Mouse (Mus musculus) intestine, embryonic 15.5 days (tissue): ENCODE data around the gene Krtap15. TPM values are rescaled to one million over a fixed set of nuclear protein-coding genes. Genes with fewer than 3 reads are reported as not detected.

Experiments
- ATAC-seq: fragments of 200-750 bp; cut with Nextera tagmentation; 2 replicates; pipeline ENCODE4 v1.8.0; 2017; ENCODE audit warnings: moderate TSS enrichment, moderate library complexity
- H3K27ac ChIP-seq: fragments of 300-500 bp; sonication (generic); 2 replicates; pipeline ENCODE4 v1.5.1; 2015; ENCODE audit warnings: mild to moderate bottlenecking, inconsistent platforms
- H3K27me3 ChIP-seq: fragments of 300-500 bp; sonication (generic); replicated peaks from 2 replicates; pipeline ENCODE4 v1.6.1; 2015; ENCODE audit warnings: inconsistent platforms
- H3K36me3 ChIP-seq: fragments of 300-500 bp; sonication (generic); 2 replicates; pipeline ENCODE4 v1.6.1; 2015; ENCODE audit warnings: inconsistent platforms
- H3K4me1 ChIP-seq: fragments of 300-500 bp; sonication (generic); replicated peaks from 2 replicates; pipeline ENCODE4 v1.6.1; 2015; ENCODE audit warnings: inconsistent platforms
- H3K4me2 ChIP-seq: fragments of 300-500 bp; sonication (generic); replicated peaks from 2 replicates; pipeline ENCODE4 v1.6.1; 2015; ENCODE audit warnings: mild to moderate bottlenecking, inconsistent platforms
- H3K4me3 ChIP-seq: fragments of 300-500 bp; sonication (generic); replicated peaks from 2 replicates; pipeline ENCODE4 v1.5.1; 2015; ENCODE audit warnings: inconsistent platforms
- H3K9ac ChIP-seq: fragments of 300-500 bp; sonication (generic); 2 replicates; pipeline ENCODE4 v1.6.1; 2015; ENCODE audit warnings: inconsistent platforms
- H3K9me3 ChIP-seq: fragments of 300-500 bp; sonication (generic); 2 replicates; pipeline ENCODE4 v1.6.1; 2016; ENCODE audit warnings: inconsistent platforms
- WGBS: fragments of 180-500 bp; shearing (Covaris S2); methylation state at CpG from one replicate; pipeline ENCODE4 v1.1.7; 2015; 5-methylcytosine and 5-hydroxymethylcytosine counted together
- polyA plus RNA-seq: library from polyadenylated mRNA; unstranded; fragments of >200 nt; fragmentation: Nextera tagmentation; extraction: Ambion mirVana; gene quantifications from 2 replicates; pipeline ENCODE4 v1.2.1, GENCODE M21; 2015

Krtap15 gene
- polyA plus RNA-seq: not detected in 2 replicates

GRCm38 (mm10) chr16:88820066-88820465, at the start of gene Krtap15:
Krtap15 (plus strand) TSS chr16:88820215.
- H3K4me3 ChIP-seq: no peak within 1 kb of the TSS
- no peaks in the 10 kb centered on the region for H3K27me3 ChIP-seq
- H3K4me1 ChIP-seq: no peaks in the 10 kb centered on the region
- no peaks in the 10 kb centered on the region for H3K36me3 ChIP-seq
- no peak within 1 kb of the TSS for H3K9ac ChIP-seq
- no peak within 1 kb of the TSS for H3K27ac ChIP-seq
- 86% methylated on average over 3 of the region's 3 CpGs for WGBS
- no peaks in the 10 kb centered on the region for H3K9me3 ChIP-seq
- no peak within 1 kb of the TSS for H3K4me2 ChIP-seq
- ATAC-seq: no peak

GRCm38 (mm10) chr16:88774106-88774505, 45.9 kb upstream of the Krtap15 start, which contains the start of gene 2310057N15Rik:
2310057N15Rik (minus strand) TSS chr16:88774206.
- no peaks in the 10 kb centered on the region for H3K36me3 ChIP-seq
- H3K4me3 ChIP-seq: no peak within 1 kb of the TSS
- ATAC-seq: no peak
- no peaks in the 10 kb centered on the region for H3K9me3 ChIP-seq
- no peak within 1 kb of the TSS for H3K4me2 ChIP-seq
- WGBS: 84% methylated on average over 2 of the region's 2 CpGs
- H3K4me1 ChIP-seq: no peaks in the 10 kb centered on the region
- no peaks in the 10 kb centered on the region for H3K27me3 ChIP-seq
- H3K27ac ChIP-seq: no peak within 1 kb of the TSS
- H3K9ac ChIP-seq: no peak within 1 kb of the TSS

GRCm38 (mm10) chr16:88777596-88777995, 42.4 kb upstream of the Krtap15 start, which contains the start of gene Gm5965:
Gm5965 (plus strand) TSS chr16:88777896.
- H3K36me3 ChIP-seq: no peaks in the 10 kb centered on the region
- H3K4me3 ChIP-seq: no peak within 1 kb of the TSS
- H3K27me3 ChIP-seq: no peaks in the 10 kb centered on the region
- no peak within 1 kb of the TSS for H3K4me2 ChIP-seq
- no peaks in the 10 kb centered on the region for H3K4me1 ChIP-seq
- no peak within 1 kb of the TSS for H3K9ac ChIP-seq
- no peaks in the 10 kb centered on the region for H3K9me3 ChIP-seq
- WGBS: 88% methylated on average over 5 of the region's 6 CpGs
- no peak within 1 kb of the TSS for H3K27ac ChIP-seq
- ATAC-seq: no peak

- Histone ChIP-seq H3K4me3 (no peak overlapping the region), H3K4me2 (no peak overlapping the region), H3K36me3 (no peaks in the 10 kb centered on the region), H3K4me1 (no peaks in the 10 kb centered on the region), H3K9me3 (no peaks in the 10 kb centered on the region), H3K9ac (no peak overlapping the region), H3K27ac (no peak overlapping the region), H3K27me3 (no peaks in the 10 kb centered on the region)
- 78% methylated on average over 2 of the region's 2 CpGs for WGBS
- no peak for ATAC-seq
These were observed 33.2 kb upstream of the Krtap15 start for GRCm38 (mm10) chr16:88786786-88787185.

GRCm38 (mm10) chr16:88811827-88812226, 8.2 kb upstream of the Krtap15 start, which contains the start of gene Gm20741:
Gm20741 (minus strand) TSS chr16:88812220.
- no peaks in the 10 kb centered on the region for H3K4me1 ChIP-seq
- no peak within 1 kb of the TSS for H3K9ac ChIP-seq
- H3K36me3 ChIP-seq: no peaks in the 10 kb centered on the region
- H3K27ac ChIP-seq: no peak within 1 kb of the TSS
- H3K4me3 ChIP-seq: no peak within 1 kb of the TSS
- 82% methylated on average over 2 of the region's 2 CpGs for WGBS
- no peaks in the 10 kb centered on the region for H3K9me3 ChIP-seq
- no peak within 1 kb of the TSS for H3K4me2 ChIP-seq
- H3K27me3 ChIP-seq: no peaks in the 10 kb centered on the region
- ATAC-seq: no peak

- Histone ChIP-seq H3K9me3 (no peaks in the 10 kb centered on the region), H3K36me3 (no peaks in the 10 kb centered on the region), H3K4me1 (no peaks in the 10 kb centered on the region), H3K4me2 (no peak overlapping the region), H3K27ac (no peak overlapping the region), H3K9ac (no peak overlapping the region), H3K27me3 (no peaks in the 10 kb centered on the region), H3K4me3 (no peak overlapping the region)
- 87% methylated on average over 3 of the region's 3 CpGs for WGBS
- ATAC-seq: no peak
These were observed 3.7 kb downstream of the Krtap15 start for GRCm38 (mm10) chr16:88823736-88824135.

- no peaks in the 10 kb centered on the region for H3K4me1 ChIP-seq
- no peak within 1 kb of the TSS for H3K27ac ChIP-seq
- no peak within 1 kb of the TSS for H3K4me3 ChIP-seq
- H3K4me2 ChIP-seq: no peak within 1 kb of the TSS
- no peak within 1 kb of the TSS for H3K9ac ChIP-seq
- H3K9me3 ChIP-seq: no peaks in the 10 kb centered on the region
- H3K27me3 ChIP-seq: no peaks in the 10 kb centered on the region
- no peaks in the 10 kb centered on the region for H3K36me3 ChIP-seq
- ATAC-seq: no peak
- WGBS: 89% methylated on average over 9 of the region's 9 CpGs
These were observed 6.2 kb downstream of the Krtap15 start, which contains the start of gene Krtap14 for GRCm38 (mm10) chr16:88826095-88826652. Krtap14 (minus strand) TSS chr16:88826145.

GRCm38 (mm10) chr16:88826978-88827377, 7.0 kb downstream of the Krtap15 start:
- Histone ChIP-seq H3K27ac (no peak overlapping the region), H3K9me3 (no peaks in the 10 kb centered on the region), H3K36me3 (no peaks in the 10 kb centered on the region), H3K27me3 (no peaks in the 10 kb centered on the region), H3K9ac (no peak overlapping the region), H3K4me3 (no peak overlapping the region), H3K4me1 (no peaks in the 10 kb centered on the region), H3K4me2 (no peak overlapping the region)
- 82% methylated on average over 3 of the region's 3 CpGs for WGBS
- no peak for ATAC-seq

- 94% methylated on average over 1 of the region's 1 CpGs for WGBS
- Histone ChIP-seq H3K4me1 (no peaks in the 10 kb centered on the region), H3K27ac (no peak overlapping the region), H3K27me3 (no peaks in the 10 kb centered on the region), H3K9me3 (no peaks in the 10 kb centered on the region), H3K36me3 (no peaks in the 10 kb centered on the region), H3K4me2 (no peak overlapping the region), H3K9ac (no peak overlapping the region), H3K4me3 (no peak overlapping the region)
- ATAC-seq: no peak
These were observed 27.3 kb downstream of the Krtap15 start for GRCm38 (mm10) chr16:88847363-88847762.

- Histone ChIP-seq H3K9ac (no peak overlapping the region), H3K4me2 (no peak overlapping the region), H3K9me3 (no peaks in the 10 kb centered on the region), H3K4me3 (no peak overlapping the region), H3K36me3 (no peaks in the 10 kb centered on the region), H3K4me1 (no peaks in the 10 kb centered on the region), H3K27ac (no peak overlapping the region), H3K27me3 (no peaks in the 10 kb centered on the region)
- no peak for ATAC-seq
- WGBS: 80% methylated on average over 4 of the region's 4 CpGs
These were observed 28.5 kb downstream of the Krtap15 start for GRCm38 (mm10) chr16:88848558-88848957.

GRCm38 (mm10) chr16:88851450-88851849, 31.4 kb downstream of the Krtap15 start:
- no peaks in the 10 kb centered on the region for H3K36me3 ChIP-seq
- WGBS: 14% methylated on average over 5 of the region's 5 CpGs
- H3K4me3 ChIP-seq: no peak overlapping the region
- H3K27me3 ChIP-seq: no peaks in the 10 kb centered on the region
- H3K9me3 ChIP-seq: no peaks in the 10 kb centered on the region
- no peak overlapping the region for H3K27ac ChIP-seq
- no peaks in the 10 kb centered on the region for H3K4me1 ChIP-seq
- no peak overlapping the region for H3K4me2 ChIP-seq
- no peak for ATAC-seq
- no peak overlapping the region for H3K9ac ChIP-seq

- Histone ChIP-seq H3K4me1 (no peaks in the 10 kb centered on the region), H3K9ac (no peak overlapping the region), H3K27me3 (no peaks in the 10 kb centered on the region), H3K9me3 (no peaks in the 10 kb centered on the region), H3K27ac (no peak overlapping the region), H3K36me3 (no peaks in the 10 kb centered on the region), H3K4me2 (no peak overlapping the region), H3K4me3 (no peak overlapping the region)
- ATAC-seq: no peak
- 81% methylated on average over 4 of the region's 4 CpGs for WGBS
These were observed 44.9 kb downstream of the Krtap15 start for GRCm38 (mm10) chr16:88864887-88865407.

GRCm38 (mm10) chr16:88869311-88869710, 49.3 kb downstream of the Krtap15 start, which contains the start of gene Krtap19-1:
Krtap19-1 (minus strand) TSS chr16:88869411.
- no peak for ATAC-seq
- H3K4me2 ChIP-seq: no peak within 1 kb of the TSS
- no peak within 1 kb of the TSS for H3K4me3 ChIP-seq

More at GRCm38 (mm10) chr16:88869311-88869710, 49.3 kb downstream of the Krtap15 start, which contains the start of gene Krtap19-1:
- Histone ChIP-seq H3K27ac (no peak within 1 kb of the TSS), H3K9ac (no peak within 1 kb of the TSS), H3K36me3 (no peaks in the 10 kb centered on the region), H3K9me3 (no peaks in the 10 kb centered on the region), H3K4me1 (no peaks in the 10 kb centered on the region), H3K27me3 (no peaks in the 10 kb centered on the region)
- 91% methylated on average over 6 of the region's 6 CpGs for WGBS
